23 mouse cellular contexts compared by ENCODE assay signal in the genomic region with DNA sequence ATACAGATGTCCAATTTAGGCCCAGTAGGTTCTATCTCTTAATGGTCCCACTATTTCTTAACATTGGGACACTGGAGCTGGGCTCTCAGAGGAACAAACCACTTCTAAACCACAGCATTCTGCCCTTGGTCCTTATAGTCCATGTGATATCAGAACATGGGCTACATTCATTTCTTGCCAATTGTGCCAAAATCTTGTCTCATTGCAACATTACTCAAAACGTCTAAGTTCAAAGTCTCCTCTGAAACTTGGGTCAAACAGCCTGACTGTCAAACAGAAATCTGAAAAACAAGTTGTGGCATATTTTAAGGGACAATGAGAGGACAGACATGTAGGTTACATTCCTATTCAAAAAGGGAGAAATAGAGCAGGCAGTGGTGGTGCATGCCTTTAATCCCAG. TPM values are rescaled to one million over a fixed set of nuclear protein-coding genes. Genes with fewer than 3 reads are reported as not detected.
"Had no signal": no experiment of that assay in that cellular context is flagged by ENCODE, and none has a peak within 500 bp of the region (broad histone marks: within the 10 kb centered on the region; RNA-seq: fewer than 3 reads in every experiment).

No protein-coding gene starts in this region.

- H3K27ac ChIP-seq: neural tube, embryonic 13.5 days; neural tube, embryonic 15.5 days; stomach, embryonic 15.5 days; stomach, postnatal 0 days had no signal

- H3K9ac ChIP-seq: neural tube, embryonic 13.5 days; neural tube, embryonic 15.5 days; stomach, embryonic 15.5 days had no signal

- H3K4me3 ChIP-seq: neural tube, embryonic 13.5 days; neural tube, embryonic 15.5 days; stomach, embryonic 15.5 days had no signal

- H3K9me3 ChIP-seq: stomach, embryonic 15.5 days had no signal

- H3K4me2 ChIP-seq: neural tube, embryonic 13.5 days; neural tube, embryonic 15.5 days; stomach, embryonic 15.5 days had no signal

- H3K36me3 ChIP-seq: neural tube, embryonic 13.5 days; neural tube, embryonic 15.5 days; stomach, embryonic 15.5 days had no signal

- H3K27me3 ChIP-seq: neural tube, embryonic 13.5 days; neural tube, embryonic 15.5 days; stomach, embryonic 15.5 days had no signal

- DNase-seq: retina, postnatal 1 day; right cerebral cortex, adult 18-20 months; right cerebral cortex, postnatal 14 days; right cerebral cortex, postnatal 25 days; right cerebral cortex, postnatal 4 days; spleen, adult 18-20 months; thymus, adult 18-20 months; thymus, adult 2 months; thymus, postnatal 14 days; thymus, postnatal 25 days; thymus, postnatal 36 days; thymus, postnatal 4 days had no signal

- H3K4me1 ChIP-seq: neural tube, embryonic 13.5 days; neural tube, embryonic 15.5 days; stomach, embryonic 15.5 days had no signal

RNA-seq across cellular contexts. Expression of gene Cyp3a57, which starts 27.9 kb away (rescaled TPM):
- total RNA-seq: neutrophil, adult 5-6 weeks had no signal
- polyA plus RNA-seq: neural tube, embryonic 13.5 days; neural tube, embryonic 14.5 days; neural tube, embryonic 15.5 days; small intestine, adult 2 months; spleen, adult 2 months; stomach, embryonic 14.5 days; stomach, embryonic 15.5 days; stomach, embryonic 16.5 days; thymus, adult 2 months; thymus, postnatal 0 days had no signal
